Mouse (Mus musculus): ENCODE data around the gene Rab43. TPM values are rescaled to one million over a fixed set of nuclear protein-coding genes. Genes with fewer than 3 reads are reported as not detected.

Gene Rab43
- 24.9 TPM for total RNA-seq (2023)

DNA sequence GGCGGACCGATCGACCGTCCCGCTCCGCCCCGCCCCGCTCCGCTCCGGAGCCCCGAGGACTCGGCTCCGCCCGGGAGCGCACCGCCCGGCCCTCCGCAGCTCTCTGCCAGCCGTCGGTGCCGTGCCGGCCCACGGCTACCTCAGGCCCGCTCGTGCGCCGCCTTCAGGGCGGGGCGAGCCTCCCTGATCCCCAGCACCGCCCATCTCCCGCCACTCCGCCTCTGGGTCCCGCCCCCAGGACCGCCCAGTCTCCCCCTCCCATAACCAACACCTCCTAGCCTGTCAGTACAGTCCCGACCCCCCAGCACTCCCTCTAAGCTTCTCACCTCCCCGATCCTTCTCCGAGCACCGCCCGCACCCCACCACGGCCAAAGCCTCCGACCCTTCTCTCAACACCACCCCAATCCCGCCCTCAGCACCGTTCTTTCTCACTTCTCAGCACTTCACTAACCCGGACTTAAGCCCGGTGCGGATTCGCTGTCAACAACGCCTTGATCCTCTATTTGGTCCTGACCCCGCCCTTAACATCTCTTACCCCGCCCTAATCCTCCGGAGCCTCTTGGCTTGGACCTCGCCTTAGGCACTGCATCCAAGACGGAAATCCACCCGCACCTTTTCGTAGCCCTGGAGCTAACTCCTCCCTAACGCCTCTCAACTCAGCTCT, at the start of gene Rab43:
Rab43 (minus strand) TSS at position 490 of the 664 bp plus-strand sequence.

DNA sequence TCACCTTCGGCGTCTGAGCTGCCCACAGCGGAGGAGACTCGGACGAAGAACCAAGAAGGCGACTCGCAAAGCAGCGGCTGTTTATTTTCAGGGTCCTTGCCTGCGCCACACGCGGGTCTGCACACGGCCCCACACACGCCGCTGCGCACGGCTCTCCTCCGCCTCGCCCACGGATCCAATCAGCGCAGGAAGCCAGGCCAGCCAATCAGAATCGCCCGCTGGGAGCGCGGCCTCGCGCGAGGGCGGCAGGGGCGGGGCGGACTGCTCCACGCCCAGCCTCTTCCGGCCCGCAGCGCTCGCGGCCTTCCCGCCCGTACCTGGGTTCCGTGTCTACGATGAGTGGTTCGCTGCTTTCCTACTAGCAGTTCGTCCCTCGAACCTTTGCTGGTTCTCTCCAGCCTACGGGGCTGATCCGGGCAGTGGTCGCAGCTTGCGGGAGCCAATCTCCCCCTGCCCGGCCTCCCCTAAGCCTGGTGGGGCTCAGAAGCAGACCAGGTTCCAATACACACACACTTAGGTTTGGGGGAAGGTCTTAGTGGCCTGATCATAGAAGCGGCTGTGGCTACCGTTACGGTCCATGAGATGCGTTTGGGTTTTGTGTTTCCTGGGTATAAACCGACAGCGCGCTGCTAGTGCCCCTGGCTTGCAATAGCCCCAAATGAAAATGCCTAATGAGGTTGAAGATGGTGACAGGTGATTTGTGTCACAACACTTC, 39.1 kb upstream of the Rab43 start, which contains the start of gene Cnbp:
Cnbp (minus strand) TSS at position 207 of the 715 bp plus-strand sequence.

DNA sequence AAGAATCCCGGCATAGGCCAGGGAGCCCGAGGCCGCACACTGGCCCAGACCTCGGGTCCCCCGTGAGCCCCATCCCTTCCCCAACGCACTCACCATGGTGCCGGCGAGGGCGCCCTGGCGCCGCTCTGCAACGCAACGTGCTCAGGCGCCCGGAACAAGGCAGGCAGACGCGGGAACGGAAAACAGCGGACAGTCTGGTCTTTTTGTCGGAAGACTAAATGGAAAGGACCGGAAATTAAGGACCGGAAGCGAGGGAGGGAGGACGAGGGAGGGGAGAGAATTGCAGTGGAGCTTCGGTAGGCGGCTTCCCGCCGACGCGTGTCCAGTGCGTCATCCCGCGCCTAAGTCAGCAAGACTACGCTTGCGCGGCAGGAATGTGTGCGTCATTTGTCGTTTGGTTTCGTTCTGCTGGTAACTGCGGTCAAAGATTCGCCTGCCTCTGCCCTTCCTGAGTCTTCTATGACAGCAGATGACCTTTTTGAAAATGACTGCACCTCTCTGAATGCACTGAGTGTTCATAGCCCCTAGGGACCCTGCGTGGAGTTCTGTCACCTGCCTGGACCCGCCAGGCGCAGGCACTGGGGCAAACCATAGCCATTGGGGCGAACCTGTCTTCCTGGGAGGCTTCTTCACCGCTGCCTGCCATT, 26.7 kb upstream of the Rab43 start, which contains the start of gene Isy1:
Isy1 (minus strand) TSS at position 248 of the 647 bp plus-strand sequence.

DNA sequence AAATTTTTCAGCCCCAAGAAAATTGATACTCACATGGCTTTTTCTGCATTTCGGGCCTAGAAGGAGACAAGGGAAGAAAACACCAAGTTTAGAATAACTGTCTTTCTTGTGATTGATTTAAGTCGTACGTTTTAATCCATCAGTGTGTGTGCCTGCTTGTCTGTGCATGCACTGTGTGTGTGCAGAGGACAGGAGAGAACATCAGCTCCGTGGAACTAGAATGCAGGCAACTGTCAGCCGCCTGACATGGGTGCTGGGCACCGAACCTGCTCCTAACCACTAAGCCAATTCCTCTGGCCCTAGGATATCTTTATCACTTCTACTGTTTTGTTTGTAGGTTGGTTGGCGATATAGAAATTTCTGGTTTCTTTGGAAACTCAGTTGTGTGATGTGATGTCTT, 23.7 kb upstream of the Rab43 start, which contains the start of gene Gm45140:
Gm45140 (minus strand) TSS at position 101 of the 400 bp plus-strand sequence.

DNA sequence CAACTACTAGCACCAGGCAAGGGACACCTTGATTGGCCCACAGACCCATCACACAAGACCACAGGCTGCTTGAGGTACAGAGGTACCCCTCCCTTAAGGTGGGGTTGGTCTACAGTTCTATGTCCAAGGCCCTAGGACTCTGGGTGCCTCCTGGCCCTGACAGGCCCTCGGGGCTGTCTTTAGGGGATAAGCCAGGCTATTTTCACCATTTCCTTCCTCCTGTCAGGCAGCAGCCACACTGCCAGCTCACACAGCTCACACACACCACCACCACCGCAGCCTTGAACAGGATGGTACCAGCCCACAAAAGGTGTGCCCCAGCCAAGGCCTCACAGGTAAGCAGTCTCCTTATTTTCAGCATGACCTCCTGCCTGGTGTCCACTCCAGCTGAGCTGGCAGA, 34.1 kb downstream of the Rab43 start, which contains the start of gene Gp9:
Gp9 (plus strand) TSS at position 231 of the 400 bp plus-strand sequence.

Other genes with a start within 250 kb of the Rab43 start
- gene Prokr1, start 221.4 kb downstream of the Rab43 start, total RNA-seq (2023): 0.24 TPM
- gene Aplf, start 140.0 kb downstream of the Rab43 start, total RNA-seq (2023): 3.7 TPM
- not detected for gene Efcc1, start 81.3 kb downstream of the Rab43 start, total RNA-seq (2023)
- gene Gp9, start 34.1 kb downstream of the Rab43 start, total RNA-seq (2023): not detected
- gene Gm45140, start 23.6 kb upstream of the Rab43 start, total RNA-seq (2023): 3.7 TPM
- 106 TPM for gene Isy1, start 26.6 kb upstream of the Rab43 start, total RNA-seq (2023)
- 483 TPM for gene Cnbp, start 38.9 kb upstream of the Rab43 start, total RNA-seq (2023)
- gene Copg1, start 75.7 kb upstream of the Rab43 start, total RNA-seq (2023): 162 TPM
- gene Hmces, start 101.8 kb upstream of the Rab43 start, total RNA-seq (2023): 34.9 TPM
- gene H1fx, start 169.5 kb upstream of the Rab43 start, total RNA-seq (2023): 0.70 TPM
- 139 TPM for gene Rab7, start 233.1 kb upstream of the Rab43 start, total RNA-seq (2023)